Mouse (Mus musculus): Measurements from ENCODE around the gene Ubxn1.
"Not testable (repeated sequence)": the region's sequence is repeated elsewhere in the genome, so short reads cannot be mapped to it uniquely, and the experiment has no call there.

The Ubxn1 gene

GRCm38 (mm10) chr19:8871267-8872186 is at the start of gene Ubxn1:
Ubxn1 (plus strand) TSS chr19:8871496.
- peak; percentile 93 to 94 for DNase-seq

GRCm38 (mm10) chr19:8822696-8823095 is 48.6 kb upstream of the Ubxn1 start:
- no peak for DNase-seq

- DNase-seq = no peak
Observed at GRCm38 (mm10) chr19:8829660-8830059, 41.6 kb upstream of the Ubxn1 start, which contains the start of gene AC129217.1. AC129217.1 (plus strand) TSS chr19:8829773.

- no peak for DNase-seq
Observed at GRCm38 (mm10) chr19:8830664-8831063, 40.6 kb upstream of the Ubxn1 start.

GRCm38 (mm10) chr19:8831262-8831661 is 40.0 kb upstream of the Ubxn1 start:
- no peak for DNase-seq

- no peak for DNase-seq
Observed at GRCm38 (mm10) chr19:8832971-8833370, 38.3 kb upstream of the Ubxn1 start.

GRCm38 (mm10) chr19:8836327-8836726 is 35.0 kb upstream of the Ubxn1 start:
- DNase-seq = not testable (repeated sequence)

- DNase-seq = peak; percentile 87 to 89
Observed at GRCm38 (mm10) chr19:8837251-8837791, 34.0 kb upstream of the Ubxn1 start, which contains the start of gene Bscl2. Bscl2 (plus strand) TSS chr19:8837467.

GRCm38 (mm10) chr19:8838041-8838730 is 33.1 kb upstream of the Ubxn1 start:
- peak in 1 of 2 experiments; percentile 36 for DNase-seq

- no peak for DNase-seq
Observed at GRCm38 (mm10) chr19:8839103-8839907, 32.0 kb upstream of the Ubxn1 start, which contains the start of gene Gng3. Gng3 (minus strand) TSS chr19:8839194.

- peak; percentile 60 to 65 for DNase-seq
Observed at GRCm38 (mm10) chr19:8839908-8840791, 31.1 kb upstream of the Ubxn1 start.

- no peak for DNase-seq
Observed at GRCm38 (mm10) chr19:8841012-8841411, 30.3 kb upstream of the Ubxn1 start.

GRCm38 (mm10) chr19:8842961-8843360 is 28.3 kb upstream of the Ubxn1 start:
- DNase-seq = no peak

- peak; percentile 90 to 91 for DNase-seq
Observed at GRCm38 (mm10) chr19:8844371-8845129, 26.7 kb upstream of the Ubxn1 start.

- DNase-seq = no peak
Observed at GRCm38 (mm10) chr19:8848356-8848755, 22.9 kb upstream of the Ubxn1 start.

GRCm38 (mm10) chr19:8850402-8850901 is 20.8 kb upstream of the Ubxn1 start, which contains the start of gene Lrrn4cl:
Lrrn4cl (plus strand) TSS chr19:8850768.
- DNase-seq = no peak

GRCm38 (mm10) chr19:8851639-8852038 is 19.7 kb upstream of the Ubxn1 start:
- DNase-seq = no peak

- no peak for DNase-seq
Observed at GRCm38 (mm10) chr19:8852236-8852928, 18.9 kb upstream of the Ubxn1 start.

- DNase-seq = no peak
Observed at GRCm38 (mm10) chr19:8853117-8853516, 18.2 kb upstream of the Ubxn1 start.

- peak; percentile 41 to 46 for DNase-seq
Observed at GRCm38 (mm10) chr19:8857689-8858088, 13.6 kb upstream of the Ubxn1 start.

Data from B cell, adult 2 months (primary cell).